Mouse (Mus musculus) heart, postnatal 0 days (tissue): ENCODE data around the gene Itga3. TPM values are rescaled to one million over a fixed set of nuclear protein-coding genes. Genes with fewer than 3 reads are reported as not detected.
A peak's percentile ranks its signal among the peaks of the same experiment; 100 is the strongest.

ENCODE experiments used
- ATAC-seq: fragments of 200-750 bp; cut with Nextera tagmentation; 2 replicates; pipeline ENCODE4 v1.8.0; 2017; ENCODE audit warnings: low read depth, moderate number of reproducible peaks, moderate library complexity; ENCODE audit not compliant: insufficient read depth
- DNase-seq: peaks from one replicate; pipeline ENCODE4 v3.0.0-alpha.2; 2016; ENCODE audit warnings: low spot score
- H3K27ac ChIP-seq: fragments of 300-500 bp; sonication (generic); 2 replicates; pipeline ENCODE4 v1.5.1; 2014; ENCODE audit warnings: low read depth, mild to moderate bottlenecking
- H3K27me3 ChIP-seq: fragments of 300-500 bp; sonication (generic); 2 replicates; pipeline ENCODE4 v1.6.1; 2014; ENCODE audit warnings: low read length, mixed read lengths; ENCODE audit not compliant: control insufficient read depth, insufficient read depth
- H3K36me3 ChIP-seq: fragments of 300-500 bp; sonication (generic); replicated peaks from 2 replicates; pipeline ENCODE4 v1.6.1; 2014; ENCODE audit warnings: low read length, mixed read lengths; ENCODE audit not compliant: control insufficient read depth, insufficient read depth
- H3K4me1 ChIP-seq: fragments of 300-500 bp; sonication (generic); 2 replicates; pipeline ENCODE4 v1.6.1; 2014; ENCODE audit warnings: antibody characterized with exemption; ENCODE audit not compliant: control insufficient read depth, insufficient read depth
- H3K4me2 ChIP-seq: fragments of 300-500 bp; sonication (generic); 2 replicates; pipeline ENCODE4 v1.6.1; 2014; ENCODE audit warnings: low read depth, mild to moderate bottlenecking, low read length, moderate library complexity
- H3K4me3 ChIP-seq: fragments of 300-500 bp; sonication (generic); 2 replicates; pipeline ENCODE4 v1.5.1; 2014; ENCODE audit warnings: low read depth, low read length
- H3K9ac ChIP-seq: fragments of 300-500 bp; sonication (generic); replicated peaks from 2 replicates; pipeline ENCODE4 v1.6.1; 2014; ENCODE audit warnings: low read depth, low read length, mixed read lengths
- H3K9me3 ChIP-seq: fragments of 300-500 bp; sonication (generic); replicated peaks from 2 replicates; pipeline ENCODE4 v1.6.1; 2016; ENCODE audit warnings: low read length; ENCODE audit not compliant: control insufficient read depth
- CTCF ChIP-seq: IDR thresholded peaks from 2 replicates; pipeline ENCODE4 v1.5.1; 2016; ENCODE audit warnings: antibody characterized with exemption, control low read depth, low read depth
- EP300 ChIP-seq: IDR thresholded peaks from 2 replicates; pipeline ENCODE4 v1.6.1; 2016; ENCODE audit warnings: antibody characterized with exemption, low read depth
- WGBS: fragments of 180-500 bp; shearing (Covaris S2); extraction: QIAGEN DNeasy Blood & Tissue Kit; methylation state at CpG from one replicate; pipeline ENCODE4 v1.1.7; 2014; 5-methylcytosine and 5-hydroxymethylcytosine counted together
- polyA plus RNA-seq: library from polyadenylated mRNA; unstranded; fragments of >200 nt; fragmentation: Nextera tagmentation; extraction: Ambion mirVana; gene quantifications from 2 replicates; pipeline ENCODE4 v1.2.1, GENCODE M21; 2015
- total RNA-seq: library from RNA; depleted of rRNA; stranded (reverse); fragments of >200 nt; gene quantifications from 2 replicates; pipeline ENCODE4 v1.2.3, GENCODE M21; 2014; ENCODE audit warnings: low replicate concordance

The Itga3 gene
- total and polyA plus RNA-seq, 2 experiments from 2014 or later = 6.6 to 47.8 TPM

GRCm38 (mm10) chr11:95043608-95044007, 33.0 kb downstream of the Itga3 start:
- Histone ChIP-seq H3K27me3 (no peaks in the 10 kb centered on the region), H3K27ac (no peak overlapping the region), H3K4me2 (no peak overlapping the region), H3K36me3 (peaks cover 21% of the 10 kb centered on the region), H3K9ac (no peak overlapping the region), H3K4me1 (peaks cover 11% of the 10 kb centered on the region; the same call in 1 of the 2 replicates), H3K4me3 (no peak overlapping the region), H3K9me3 (no peaks in the 10 kb centered on the region)
- ATAC-seq = no peak
- WGBS = 60% methylated on average over 7 of the region's 7 CpGs
- no peak for DNase-seq
- TF ChIP-seq CTCF = no peak
- TF ChIP-seq EP300 = no peak

DNA sequence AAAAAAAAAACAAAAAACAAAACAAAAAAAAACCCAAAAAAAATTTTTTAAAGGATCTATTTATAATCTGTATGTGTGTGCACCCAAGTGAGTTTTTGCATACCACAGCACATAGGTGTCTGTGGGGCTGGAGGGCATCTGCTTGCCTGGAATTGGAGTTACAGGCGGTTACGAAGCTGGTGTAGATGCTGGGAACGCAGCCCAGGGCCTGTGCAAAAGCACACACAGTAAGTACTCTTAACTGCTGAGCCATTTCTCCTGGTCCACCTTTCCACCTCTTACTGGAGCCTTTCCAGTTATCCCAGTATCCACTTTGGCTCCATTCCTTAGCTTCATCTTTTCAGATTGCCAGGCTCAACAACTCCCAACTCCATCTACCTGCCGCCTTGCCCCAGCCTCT, 33.5 kb downstream of the Itga3 start:
- no peak overlapping the region for H3K4me3 ChIP-seq
- H3K27ac ChIP-seq = no peak overlapping the region
- no peak overlapping the region for H3K9ac ChIP-seq
- no peaks in the 10 kb centered on the region for H3K9me3 ChIP-seq
- TF ChIP-seq CTCF (no peak), EP300 (no peak)
- DNase-seq (no peak), ATAC-seq (no peak)
- peaks cover 26% of the 10 kb centered on the region for H3K36me3 ChIP-seq
- H3K4me1 ChIP-seq = peaks cover 11% of the 10 kb centered on the region; the same call in 1 of the 2 replicates
- no peak overlapping the region for H3K4me2 ChIP-seq
- 88% methylated on average over 4 of the region's 4 CpGs for WGBS
- H3K27me3 ChIP-seq = no peaks in the 10 kb centered on the region

GRCm38 (mm10) chr11:95042096-95042495, 34.5 kb downstream of the Itga3 start:
- no peak for ATAC-seq
- TF ChIP-seq CTCF (peak; percentile 82), EP300 (no peak)
- Histone ChIP-seq H3K9ac (peak overlapping the region; percentile 38), H3K27ac (peak overlapping the region; percentile 71), H3K27me3 (no peaks in the 10 kb centered on the region), H3K4me2 (peak overlapping the region; percentile 88), H3K4me1 (peaks cover 11% of the 10 kb centered on the region; the same call in 1 of the 2 replicates), H3K36me3 (peaks cover 36% of the 10 kb centered on the region), H3K9me3 (no peaks in the 10 kb centered on the region), H3K4me3 (peak overlapping the region; percentile 71)
- WGBS = under 1% methylated on average over 11 of the region's 11 CpGs
- DNase-seq = peak; percentile 84

DNA sequence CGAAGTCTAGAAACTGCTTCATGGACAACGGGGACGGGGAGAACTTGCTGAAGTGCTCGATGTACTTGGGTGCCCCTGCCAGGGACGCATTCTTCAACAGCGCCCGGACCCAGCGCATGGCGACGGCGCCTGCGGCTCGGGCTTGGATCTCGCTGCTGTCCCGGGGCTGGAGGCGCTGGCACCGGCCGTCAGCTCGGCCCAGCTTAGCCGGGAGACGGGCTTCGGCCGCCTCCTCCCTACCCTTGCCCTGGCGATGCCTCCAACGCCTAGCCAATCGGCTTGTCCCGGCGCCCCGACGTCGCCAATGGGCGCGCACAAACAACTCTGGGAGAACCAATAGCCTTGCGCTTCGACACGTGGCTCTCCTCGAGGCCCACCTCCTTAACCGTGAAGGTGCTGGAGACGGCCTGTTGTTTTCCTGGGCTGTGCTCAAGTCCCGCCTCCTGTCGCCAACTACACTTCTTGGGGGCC, 35.4 kb downstream of the Itga3 start, which contains the start of gene Pdk2:
Gene Pdk2 (minus strand): TSS at position 216 of the 471 bp plus-strand sequence.
- H3K4me1 ChIP-seq = peaks cover 11% of the 10 kb centered on the region; the same call in 1 of the 2 replicates
- no peaks in the 10 kb centered on the region for H3K27me3 ChIP-seq
- H3K36me3 ChIP-seq = peaks cover 45% of the 10 kb centered on the region
- DNase-seq (peak; percentile 99), ATAC-seq (peak; percentile 94)
- peak within 1 kb of the TSS; percentile 92 for H3K9ac ChIP-seq
- H3K4me2 ChIP-seq = peak within 1 kb of the TSS; percentile 88
- WGBS = under 1% methylated on average over 41 of the region's 41 CpGs
- TF ChIP-seq CTCF = no peak
- TF ChIP-seq EP300 = peak; percentile 87
- peak within 1 kb of the TSS; percentile 90 for H3K27ac ChIP-seq
- no peaks in the 10 kb centered on the region for H3K9me3 ChIP-seq
- peak within 1 kb of the TSS; percentile 71 for H3K4me3 ChIP-seq

- Histone ChIP-seq H3K27ac (peak overlapping the region; percentile 90), H3K4me3 (peak overlapping the region; percentile 71), H3K36me3 (peaks cover 50% of the 10 kb centered on the region), H3K27me3 (no peaks in the 10 kb centered on the region), H3K9me3 (no peaks in the 10 kb centered on the region), H3K4me1 (peaks cover 11% of the 10 kb centered on the region; the same call in 1 of the 2 replicates), H3K4me2 (peak overlapping the region; percentile 88), H3K9ac (peak overlapping the region; percentile 92)
- TF ChIP-seq CTCF (no peak), EP300 (peak; percentile 81)
- DNase-seq = peak; percentile 87
- WGBS = 2% methylated on average over 20 of the region's 20 CpGs
- peak; percentile 73 for ATAC-seq
Measured at GRCm38 (mm10) chr11:95040491-95041138, 36.0 kb downstream of the Itga3 start.
